In the genomic region with DNA sequence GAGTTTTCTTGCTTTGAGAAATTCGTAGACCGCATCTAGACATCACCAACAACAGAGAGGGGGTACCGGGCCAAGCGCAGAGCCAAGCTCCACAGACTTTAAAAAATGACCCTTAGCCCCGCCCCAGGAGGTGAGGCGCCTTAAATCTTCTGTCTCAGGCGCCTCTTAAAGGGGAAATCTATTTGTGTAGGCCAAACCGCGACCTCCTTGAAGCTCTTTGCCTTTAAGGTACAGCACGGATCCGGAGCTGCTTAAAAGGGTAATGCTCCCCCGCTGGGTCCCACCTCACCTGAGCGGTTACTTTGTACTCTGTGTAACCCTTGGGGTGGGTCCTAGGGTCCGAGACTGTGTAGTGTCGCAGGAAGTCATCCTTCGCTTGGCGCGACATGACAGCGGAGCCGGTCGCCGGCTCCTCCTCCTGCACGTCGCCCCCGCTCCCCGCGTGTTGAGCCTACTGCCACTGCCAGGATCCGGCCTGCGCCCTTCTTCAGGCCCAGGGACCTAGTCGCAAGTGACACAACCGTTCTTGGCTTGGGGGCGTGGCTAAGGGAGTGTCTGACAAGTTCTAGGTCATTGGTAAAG, we compare ENCODE assay signal across 8 mouse cellular contexts. TPM values are rescaled to one million over a fixed set of nuclear protein-coding genes. Genes with fewer than 3 reads are reported as not detected.
DNase-seq lines count a peak whose midpoint lies in the region; ATAC-seq lines count a peak whose summit lies in the region.

A gene (minus strand): TSS at position 545 of the 582 bp plus-strand sequence.

- DNase-seq in ES-CJ7 (ENCODE audit: low read depth, low spot score) = peak; percentile 98
- DNase-seq in cerebellum, adult 11 months = peak; percentile 96
- DNase-seq in forebrain, embryonic 14.5 days (ENCODE audit: low spot score) = peak; percentile 97
- DNase-seq in heart, postnatal 14 days = peak; percentile 92 to 94
- peak; percentile 96 for DNase-seq in layer of hippocampus, adult 11-12 months (ENCODE audit: low spot score)
- peak; percentile 97 to 98 for DNase-seq in lung, adult 18-20 months
- DNase-seq in testis, postnatal 14 days (ENCODE audit: low spot score) = peak; percentile 94

- peak within 1 kb of the TSS; percentile 63 for H3K4me2 ChIP-seq in forebrain, embryonic 14.5 days (ENCODE audit: low read length)
- peak within 1 kb of the TSS; percentile 57 for H3K4me2 ChIP-seq in neural tube, embryonic 15.5 days

- H3K9ac ChIP-seq in forebrain, embryonic 14.5 days (ENCODE audit: low read length) = peak within 1 kb of the TSS; percentile 70
- peak within 1 kb of the TSS; percentile 74 for H3K9ac ChIP-seq in neural tube, embryonic 15.5 days (replicated peaks)

- peaks cover 3% of the 10 kb centered on the region; the same call in 1 of the 2 replicates for H3K4me1 ChIP-seq in forebrain, embryonic 14.5 days (ENCODE audit: control insufficient read depth, insufficient read depth, low read length)
- peaks cover 13% of the 10 kb centered on the region for H3K4me1 ChIP-seq in neural tube, embryonic 15.5 days

- peak within 1 kb of the TSS; percentile 84 for H3K27ac ChIP-seq in forebrain, embryonic 14.5 days (ENCODE audit: low read depth, low read length)
- peak within 1 kb of the TSS; percentile 94 for H3K27ac ChIP-seq in neural tube, embryonic 15.5 days (replicated peaks)

- intact Hi-C loops in heart, postnatal 14 days (cut with DNase I) = loop anchor here (5.0 kb wide), 2 partner anchors 81 to 204 kb away; a partner anchor contains a TSS

- no peaks in the 10 kb centered on the region for H3K9me3 ChIP-seq in forebrain, embryonic 14.5 days (replicated peaks; ENCODE audit: control insufficient read depth, low read length)
- H3K9me3 ChIP-seq in neural tube, embryonic 15.5 days (replicated peaks) = no peaks in the 10 kb centered on the region

- ATAC-seq in forebrain, embryonic 14.5 days = peak; percentile 96
- ATAC-seq in neural tube, embryonic 15.5 days (ENCODE audit: low FRiP score) = peak; percentile 96

- 0 out of 2 replicates have a peak, but pooled peaks cover 5% of the 10 kb centered on the region for H3K36me3 ChIP-seq in forebrain, embryonic 14.5 days (ENCODE audit: control insufficient read depth, insufficient read depth, low read length)
- 0 out of 2 replicates have a peak, but pooled peaks cover 5% of the 10 kb centered on the region for H3K36me3 ChIP-seq in neural tube, embryonic 15.5 days

- H3K27me3 ChIP-seq in forebrain, embryonic 14.5 days (replicated peaks; ENCODE audit: control insufficient read depth, insufficient read depth, low read length) = no peaks in the 10 kb centered on the region
- H3K27me3 ChIP-seq in neural tube, embryonic 15.5 days (replicated peaks) = no peaks in the 10 kb centered on the region

- peak within 1 kb of the TSS; percentile 46 for H3K4me3 ChIP-seq in forebrain, embryonic 14.5 days (ENCODE audit: low read depth, low read length)
- H3K4me3 ChIP-seq in neural tube, embryonic 15.5 days (replicated peaks) = peak within 1 kb of the TSS; percentile 57

- WGBS in forebrain, embryonic 14.5 days = under 1% methylated on average over 32 of the region's 32 CpGs
- under 1% methylated on average over 32 of the region's 32 CpGs for WGBS in neural tube, embryonic 15.5 days

RNA-seq across cellular contexts. Expression of the gene that starts here (rescaled TPM):
- 45.6 and 50.2 TPM in 2 replicates for polyA plus RNA-seq in forebrain, embryonic 14.5 days (2014; fragmentation: Nextera tagmentation; extraction: Ambion mirVana)
- 10 to 100 TPM; 12.2 to 14.7 TPM for total RNA-seq in heart, postnatal 14 days (2021)
- polyA plus RNA-seq in neural tube, embryonic 15.5 days (2015; fragmentation: Nextera tagmentation; extraction: Ambion mirVana) = 59.6 and 62.2 TPM in 2 replicates

Comparison
In these comparisons a context has a peak if more than half of its experiments do, and no peak if none do; other contexts are left out.
1. Peak in every context shown above with its lines: DNase-seq, ATAC-seq, H3K4me3 ChIP-seq and H3K27ac ChIP-seq.